Mouse (Mus musculus) megakaryocyte, embryonic 14.5 days (primary cell): ENCODE data around the gene Gapdhs.

ENCODE experiments used
- FLI1 ChIP-seq: IDR thresholded peaks from 2 replicates; pipeline ENCODE4 v1.6.1; 2012; ENCODE audit warnings: low read length, inconsistent platforms, mixed read lengths
- GATA1 ChIP-seq: IDR thresholded peaks from 3 replicates; pipeline ENCODE4 v1.6.1; 2012; ENCODE audit warnings: mixed read lengths, low read length, inconsistent platforms, borderline replicate concordance

DNA sequence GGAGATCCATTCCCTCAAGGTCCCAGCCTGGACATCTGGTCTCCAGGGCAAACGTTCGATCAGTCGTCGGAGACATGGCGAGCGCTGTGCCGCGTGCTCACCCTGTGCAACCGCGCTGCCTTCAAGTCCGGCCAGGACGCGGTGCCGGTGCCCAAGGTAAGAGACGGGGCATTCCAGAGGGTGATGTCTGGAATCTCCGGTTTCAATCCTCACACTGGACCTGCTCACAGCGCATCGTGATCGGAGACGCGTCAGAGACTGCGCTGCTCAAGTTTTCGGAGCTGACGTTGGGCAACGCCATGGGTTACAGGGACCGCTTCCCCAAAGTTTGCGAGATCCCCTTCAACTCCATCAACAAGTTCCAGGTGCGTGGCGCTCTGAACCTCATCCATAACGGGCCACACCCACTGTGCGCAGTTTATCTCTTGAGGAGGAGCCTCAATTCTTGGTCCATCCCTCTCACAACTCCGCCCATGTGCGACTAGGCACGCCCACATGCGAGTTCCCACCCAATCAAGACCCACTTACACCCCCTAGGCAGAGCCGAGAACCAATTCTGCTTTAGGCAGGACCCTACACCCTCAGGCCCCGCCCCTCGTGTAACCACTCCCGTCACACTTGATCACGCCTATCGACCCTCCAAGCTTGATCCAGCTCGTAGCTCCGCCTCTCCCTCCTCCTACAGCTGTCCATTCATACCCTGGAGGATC lies 26.3 kb downstream of the Gapdhs start:
- TF ChIP-seq GATA1 (no peak), FLI1 (no peak)
